Mouse (Mus musculus) gastrocnemius, postnatal 14 days (tissue): ENCODE data around the gene Nkx3-2. TPM values are rescaled to one million over a fixed set of nuclear protein-coding genes. Genes with fewer than 3 reads are reported as not detected.

Source experiments
- DNase-seq: peaks from one replicate; pipeline ENCODE4 v3.0.0; 2021; ENCODE audit warnings: mixed read lengths
- intact Hi-C: fragments of 180-260 bp; cut with DNase I; formaldehyde crosslinking; loops from one replicate; pipeline ENCODE4 v1.15.1; 2025; ENCODE audit warnings: low total_unique reads
- long read RNA-seq, 2 experiments: library from polyadenylated mRNA; stranded (forward); transcript quantifications; one replicate each; pipeline ENCODE4 v2.0.0; 2021
- total RNA-seq, 2 experiments: library from RNA; stranded (reverse); gene quantifications; 2 replicates each; pipeline ENCODE4 v1.2.3; 2021

Gene Nkx3-2
- not detected for total RNA-seq
- long read RNA-seq, experiment 1 = 0 reads
- long read RNA-seq, experiment 2 = 0 reads

DNA sequence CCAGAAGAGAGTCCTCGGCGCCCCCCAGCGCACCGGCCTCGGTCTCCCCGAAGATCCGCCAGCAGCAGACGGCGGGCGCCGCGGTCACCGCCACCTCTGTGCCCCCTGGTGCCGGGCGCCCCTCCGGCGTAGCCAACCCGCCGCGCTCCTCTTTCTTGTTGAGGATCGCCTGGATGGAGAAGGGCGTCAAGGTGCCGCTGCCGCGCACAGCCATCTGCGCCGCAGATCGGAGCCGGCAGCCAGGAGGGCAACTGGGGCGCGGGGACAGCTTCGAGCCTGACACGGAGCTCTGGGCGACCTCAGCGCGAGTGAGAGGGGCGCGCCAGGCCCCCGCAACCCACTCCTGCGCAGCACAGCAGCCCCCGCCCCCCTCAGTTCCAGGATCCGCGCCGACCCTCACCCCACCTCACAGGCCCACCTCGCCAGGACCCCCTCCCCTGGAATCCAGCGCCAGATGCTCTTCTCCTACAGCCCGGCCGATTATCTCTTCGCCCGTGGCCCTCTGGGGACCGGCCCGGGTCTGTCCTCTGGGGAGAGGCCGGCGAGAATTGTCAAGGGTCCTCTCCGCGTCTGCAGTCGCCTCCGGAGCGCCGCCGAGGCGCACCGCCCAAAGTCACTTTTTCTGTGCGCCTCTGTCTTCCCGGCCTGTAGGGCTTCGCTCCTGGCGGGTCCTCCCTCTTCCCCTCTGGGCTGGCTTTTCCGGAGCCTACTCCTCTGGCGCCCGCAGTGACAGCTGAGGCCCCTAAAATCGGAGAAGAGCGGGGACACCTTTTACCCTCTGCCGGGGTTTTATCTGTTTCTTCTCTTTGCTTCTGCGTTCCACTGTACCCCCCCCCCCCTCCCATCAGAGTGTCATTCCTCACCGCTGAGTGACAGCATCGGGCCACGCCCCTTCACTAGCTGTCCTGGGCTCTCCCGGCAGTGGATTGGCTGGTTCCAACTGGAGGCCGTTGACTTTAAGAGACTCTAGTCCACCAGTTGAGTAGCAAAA, at the start of gene Nkx3-2:
Nkx3-2 (minus strand) TSS at position 771 of the 991 bp plus-strand sequence.
- DNase-seq = no peak
- intact Hi-C loops = no loop called here

DNA sequence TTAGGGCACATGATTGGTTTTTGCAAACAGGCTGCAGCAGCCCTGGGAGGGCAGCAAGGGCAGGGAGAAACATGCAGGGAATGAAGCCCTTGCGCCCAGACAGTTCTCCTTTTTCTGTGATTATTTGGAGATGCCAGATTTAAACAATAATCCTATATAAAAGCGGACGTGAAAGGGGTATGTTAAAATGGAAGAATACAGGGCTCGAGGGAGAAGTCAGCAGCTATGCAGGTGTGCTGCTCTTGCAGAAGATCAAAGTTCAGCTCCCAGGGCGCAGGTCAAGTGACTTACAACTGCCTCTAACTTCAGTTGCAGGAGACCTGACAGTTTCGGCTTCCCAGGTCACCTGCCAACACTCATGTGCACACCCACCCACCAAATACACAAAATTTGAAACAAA, 48.2 kb upstream of the Nkx3-2 start:
- DNase-seq = no peak
- intact Hi-C loops = no loop called here

- no peak for DNase-seq
- intact Hi-C loops = no loop called here
Observed at GRCm38 (mm10) chr5:41811279-41811678, 47.0 kb upstream of the Nkx3-2 start.

DNA sequence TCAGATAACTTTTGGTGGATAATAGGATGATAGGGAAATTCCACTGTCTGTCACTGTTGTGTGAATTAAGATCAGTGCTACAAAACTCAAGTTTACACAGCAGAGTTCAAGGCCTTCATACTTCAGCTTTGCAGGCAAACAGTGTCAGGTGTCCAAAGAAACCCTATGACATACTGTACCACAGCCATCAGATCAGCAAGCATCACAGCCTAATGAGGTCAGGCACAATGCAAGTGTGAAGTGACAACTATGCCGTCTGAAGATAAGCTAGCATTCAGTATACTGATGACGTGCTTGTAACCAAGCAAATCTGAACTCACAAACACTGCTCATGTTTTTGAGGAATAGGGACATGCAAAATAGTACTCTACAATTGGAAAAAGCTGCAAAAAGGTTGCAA, 43.1 kb upstream of the Nkx3-2 start:
- no peak for DNase-seq
- intact Hi-C loops = no loop called here

GRCm38 (mm10) chr5:41806176-41806575, 41.9 kb upstream of the Nkx3-2 start:
- intact Hi-C loops = no loop called here
- no peak for DNase-seq

DNA sequence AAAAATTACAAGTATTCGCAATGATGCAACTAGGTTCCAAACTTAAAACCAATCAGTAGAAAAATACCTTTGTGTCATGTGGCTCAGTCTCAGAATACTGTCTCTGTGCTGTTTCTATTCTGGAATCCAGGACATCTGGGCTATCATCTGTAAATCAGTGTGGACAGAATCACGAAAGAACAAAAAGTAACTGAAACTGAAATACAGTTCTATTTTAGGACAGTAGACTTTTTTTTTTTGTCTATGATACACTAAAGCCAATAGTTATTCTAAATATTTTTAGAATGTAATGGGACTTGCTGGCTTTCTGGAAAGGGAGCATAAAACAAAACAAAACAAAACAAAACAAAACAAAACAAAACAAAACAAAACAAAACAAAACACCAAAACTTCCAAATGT, 40.8 kb upstream of the Nkx3-2 start:
- intact Hi-C loops = no loop called here

DNA sequence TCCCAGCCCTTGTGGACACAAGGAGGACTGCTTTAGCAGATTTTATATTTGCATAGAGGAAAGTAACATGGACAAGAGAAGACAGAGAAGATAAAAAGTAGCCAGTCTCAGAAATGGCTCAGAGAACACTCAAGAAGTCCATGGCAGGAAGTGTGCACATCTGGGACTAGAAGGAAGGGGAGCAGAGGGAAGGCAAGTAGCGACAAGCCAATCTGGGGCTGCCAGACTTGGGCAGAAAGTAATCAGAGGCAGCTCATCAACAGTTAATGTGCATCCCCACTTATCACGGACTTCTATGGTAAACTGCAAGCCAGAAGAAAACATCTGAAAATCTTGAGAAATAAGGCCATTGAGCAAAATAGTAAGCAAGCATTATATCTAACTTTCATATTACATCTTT, 40.3 kb upstream of the Nkx3-2 start:
- intact Hi-C loops = no loop called here
- no peak for DNase-seq

More for the DNA sequence above, 40.8 kb upstream of the Nkx3-2 start:
- DNase-seq = no peak

- no peak for DNase-seq
- intact Hi-C loops = no loop called here
Observed at GRCm38 (mm10) chr5:41801622-41802021, 37.3 kb upstream of the Nkx3-2 start.

DNA sequence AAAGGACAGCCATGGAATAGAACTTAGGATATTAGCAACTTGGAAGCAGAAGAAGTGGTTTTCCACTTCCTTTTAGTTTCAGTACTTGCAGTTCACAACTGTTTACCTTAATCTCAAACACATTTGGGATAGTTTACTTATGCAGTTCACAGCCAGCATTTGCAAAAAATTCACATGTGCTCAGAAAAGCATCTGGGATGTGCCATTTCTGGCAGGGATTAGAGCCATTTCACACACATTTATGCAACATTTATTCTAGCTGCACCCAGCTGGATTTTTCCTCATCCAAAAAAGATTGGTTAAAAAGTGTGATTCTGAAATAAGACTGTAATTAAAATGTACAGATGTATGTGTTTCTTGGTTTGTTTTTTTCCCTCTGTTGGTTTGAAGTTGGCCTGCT, 30.1 kb upstream of the Nkx3-2 start:
- DNase-seq = no peak
- intact Hi-C loops = no loop called here

- no peak for DNase-seq
- intact Hi-C loops = no loop called here
Observed at GRCm38 (mm10) chr5:41790517-41790916, 26.2 kb upstream of the Nkx3-2 start.

GRCm38 (mm10) chr5:41788877-41789276, 24.6 kb upstream of the Nkx3-2 start:
- intact Hi-C loops = no loop called here
- DNase-seq = no peak

DNA sequence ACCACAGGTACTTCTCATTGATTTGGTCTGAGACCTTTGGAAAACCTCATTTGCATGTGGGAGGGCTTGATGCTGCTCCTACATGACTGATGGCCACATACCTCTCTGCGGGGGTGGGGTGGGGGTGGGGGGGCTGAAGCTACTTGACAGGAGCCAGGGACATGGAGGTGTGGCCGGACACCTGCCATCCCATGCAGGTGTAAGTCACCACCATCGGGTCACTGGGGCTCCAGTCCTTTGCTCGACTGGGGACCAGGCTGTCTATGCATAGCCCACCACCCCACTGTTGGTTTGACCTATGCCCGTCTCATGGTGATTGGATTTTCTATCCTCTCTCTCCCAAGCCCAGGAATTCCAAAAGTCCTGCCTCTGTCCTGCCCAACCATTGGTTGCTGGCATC, 17.6 kb upstream of the Nkx3-2 start:
- intact Hi-C loops = no loop called here
- DNase-seq = no peak

- intact Hi-C loops = no loop called here
- DNase-seq = peak; percentile 6
Observed at GRCm38 (mm10) chr5:41780026-41780425, 15.7 kb upstream of the Nkx3-2 start.

GRCm38 (mm10) chr5:41775728-41776127, 11.4 kb upstream of the Nkx3-2 start:
- no peak for DNase-seq
- intact Hi-C loops = no loop called here

GRCm38 (mm10) chr5:41775273-41775672, 11.0 kb upstream of the Nkx3-2 start:
- intact Hi-C loops = no loop called here
- no peak for DNase-seq

GRCm38 (mm10) chr5:41768382-41769040, 4.2 kb upstream of the Nkx3-2 start:
- intact Hi-C loops = loop anchor here (5.0 kb wide), 2 partner anchors 641 to 716 kb away; no protein-coding TSS in a partner anchor
- peak; percentile 79 for DNase-seq

GRCm38 (mm10) chr5:41767296-41768200, 3.2 kb upstream of the Nkx3-2 start:
- intact Hi-C loops = loop anchor here (5.0 kb wide), 2 partner anchors 640 to 715 kb away; no protein-coding TSS in a partner anchor
- DNase-seq = no peak

DNA sequence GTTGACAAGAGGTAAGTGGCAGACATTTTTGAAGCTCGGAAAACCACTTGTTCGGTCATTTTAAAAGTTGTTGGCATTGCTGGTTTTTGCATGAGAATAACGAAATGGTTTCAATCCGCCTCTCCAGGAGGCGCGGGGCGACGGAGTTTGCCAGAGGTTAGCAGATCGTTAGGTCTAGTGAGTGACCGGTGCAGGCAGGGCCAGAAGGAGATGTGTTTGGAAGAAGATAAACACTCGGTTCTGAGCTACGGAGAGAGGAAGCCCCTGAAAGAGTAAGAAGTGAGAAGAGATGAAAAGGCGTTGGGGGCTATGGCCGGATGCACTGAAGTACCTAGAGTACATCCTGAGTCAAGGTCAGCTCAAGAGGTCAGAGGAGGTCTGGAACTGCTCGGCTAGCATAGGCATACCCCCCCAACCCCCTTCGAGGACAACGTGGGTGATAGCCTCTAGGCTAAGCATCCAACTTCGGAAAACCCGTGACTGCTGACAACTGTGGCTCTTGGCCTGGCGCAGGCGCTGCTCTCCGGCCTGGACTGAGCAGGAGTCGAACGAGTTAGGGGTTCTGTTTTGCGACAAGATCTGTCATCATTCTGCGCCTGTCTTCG, 2.2 kb upstream of the Nkx3-2 start:
- intact Hi-C loops = loop anchor here (5.0 kb wide), 2 partner anchors 639 to 714 kb away; no protein-coding TSS in a partner anchor
- DNase-seq = no peak
